Mouse (Mus musculus) hindbrain, embryonic 15.5 days (tissue): Measurements from ENCODE around the gene Actrt3. TPM values are rescaled to one million over a fixed set of nuclear protein-coding genes. Genes with fewer than 3 reads are reported as not detected.
"Not testable (repeated sequence)": the region's sequence is repeated elsewhere in the genome, so short reads cannot be mapped to it uniquely, and the experiment has no call there.

Experiments used
- ATAC-seq: fragments of 200-750 bp; cut with Nextera tagmentation; 2 replicates; pipeline ENCODE4 v1.8.0; 2017; ENCODE audit warnings: low read depth, moderate number of reproducible peaks, moderate TSS enrichment; ENCODE audit not compliant: low FRiP score
- H3K27ac ChIP-seq: fragments of 300-500 bp; sonication (generic); replicated peaks from 2 replicates; pipeline ENCODE4 v1.5.1; 2015; ENCODE audit warnings: mild to moderate bottlenecking, inconsistent platforms
- H3K27me3 ChIP-seq: fragments of 300-500 bp; sonication (generic); 2 replicates; pipeline ENCODE4 v1.6.1; 2015; ENCODE audit warnings: control low read depth, inconsistent platforms
- H3K36me3 ChIP-seq: fragments of 300-500 bp; sonication (generic); 2 replicates; pipeline ENCODE4 v1.6.1; 2015; ENCODE audit warnings: control low read depth, inconsistent platforms
- H3K4me1 ChIP-seq: fragments of 300-500 bp; sonication (generic); replicated peaks from 2 replicates; pipeline ENCODE4 v1.6.1; 2015; ENCODE audit warnings: control low read depth, inconsistent platforms
- H3K4me2 ChIP-seq: fragments of 300-500 bp; sonication (generic); 2 replicates; pipeline ENCODE4 v1.6.1; 2015; ENCODE audit warnings: moderate library complexity, mild to moderate bottlenecking, inconsistent platforms
- H3K4me3 ChIP-seq: fragments of 300-500 bp; sonication (generic); 2 replicates; pipeline ENCODE4 v1.5.1; 2015; ENCODE audit warnings: mild to moderate bottlenecking, inconsistent platforms
- H3K9ac ChIP-seq: fragments of 300-500 bp; sonication (generic); 2 replicates; pipeline ENCODE4 v1.6.1; 2015; ENCODE audit warnings: inconsistent platforms
- H3K9me3 ChIP-seq: fragments of 300-500 bp; sonication (generic); 2 replicates; pipeline ENCODE4 v1.6.1; 2016; ENCODE audit warnings: control low read depth, inconsistent platforms
- WGBS: fragments of 180-500 bp; shearing (Covaris S2); methylation state at CpG from one replicate; pipeline ENCODE4 v1.1.7; 2015; 5-methylcytosine and 5-hydroxymethylcytosine counted together
- polyA plus RNA-seq: library from polyadenylated mRNA; unstranded; fragments of >200 nt; fragmentation: Nextera tagmentation; extraction: Ambion mirVana; gene quantifications from 2 replicates; pipeline ENCODE4 v1.2.1, GENCODE M21; 2015

The Actrt3 gene
- polyA plus RNA-seq, 1 experiment from 2014 or later, result 0.56 TPM

- Histone ChIP-seq H3K27me3 (no peaks in the 10 kb centered on the region), H3K4me1 (peaks cover 40% of the 10 kb centered on the region), H3K4me2 (peak within 1 kb of the TSS; percentile 71), H3K9ac (peak within 1 kb of the TSS; percentile 77), H3K4me3 (peak within 1 kb of the TSS; percentile 84), H3K27ac (peak within 1 kb of the TSS; percentile 99), H3K9me3 (no peaks in the 10 kb centered on the region), H3K36me3 (peaks cover 14% of the 10 kb centered on the region)
- ATAC-seq, result peak; percentile 95
- under 1% methylated on average over 40 of the region's 40 CpGs for WGBS
Measured at GRCm38 (mm10) chr3:30602065-30602739, 2.5 kb upstream of the Actrt3 start, which contains the start of gene Mynn. Gene Mynn, plus strand, starts transcription at chr3:30602065.

GRCm38 (mm10) chr3:30601610-30602064, 1.9 kb upstream of the Actrt3 start:
- no peak for ATAC-seq
- H3K4me2 ChIP-seq, result peak overlapping the region; percentile 71
- peak overlapping the region; percentile 84 for H3K4me3 ChIP-seq
- peaks cover 40% of the 10 kb centered on the region for H3K4me1 ChIP-seq
- 1% methylated on average over 13 of the region's 13 CpGs for WGBS
- H3K9ac ChIP-seq, result peak overlapping the region; percentile 77
- peak overlapping the region; percentile 99 for H3K27ac ChIP-seq
- H3K9me3 ChIP-seq, result no peaks in the 10 kb centered on the region
- H3K36me3 ChIP-seq, result peaks cover 11% of the 10 kb centered on the region; the same call in 1 of the 2 replicates
- no peaks in the 10 kb centered on the region for H3K27me3 ChIP-seq

GRCm38 (mm10) chr3:30601175-30601574, 1.4 kb upstream of the Actrt3 start:
- Histone ChIP-seq H3K36me3 (peaks cover 8% of the 10 kb centered on the region; the same call in 1 of the 2 replicates), H3K27me3 (no peaks in the 10 kb centered on the region), H3K9ac (0 out of 2 replicates have a peak overlapping the region, but pooled peaks have one; percentile 22), H3K4me2 (peak overlapping the region; percentile 71), H3K4me3 (peak overlapping the region; percentile 84), H3K27ac (peak overlapping the region; percentile 73), H3K9me3 (no peaks in the 10 kb centered on the region), H3K4me1 (peaks cover 37% of the 10 kb centered on the region)
- under 1% methylated on average over 17 of the region's 17 CpGs for WGBS
- ATAC-seq, result peak; percentile 46

- peak overlapping the region; percentile 66 for H3K27ac ChIP-seq
- ATAC-seq, result peak; percentile 27; the same call in 1 of the 2 replicates
- peak overlapping the region; percentile 51 for H3K9ac ChIP-seq
- no peaks in the 10 kb centered on the region for H3K9me3 ChIP-seq
- peaks cover 41% of the 10 kb centered on the region for H3K4me1 ChIP-seq
- H3K27me3 ChIP-seq, result no peaks in the 10 kb centered on the region
- peak overlapping the region; percentile 84 for H3K4me3 ChIP-seq
- H3K4me2 ChIP-seq, result peak overlapping the region; percentile 71
- 1% methylated on average over 14 of the region's 14 CpGs for WGBS
- H3K36me3 ChIP-seq, result peaks cover 8% of the 10 kb centered on the region; the same call in 1 of the 2 replicates
Measured at GRCm38 (mm10) chr3:30600717-30601116, 978 bp upstream of the Actrt3 start.

- no peak for ATAC-seq
- Histone ChIP-seq H3K4me3 (no peak overlapping the region), H3K9ac (no peak overlapping the region), H3K27me3 (no peaks in the 10 kb centered on the region), H3K9me3 (no peaks in the 10 kb centered on the region), H3K4me2 (no peak overlapping the region), H3K36me3 (no peaks in the 10 kb centered on the region), H3K4me1 (peaks cover 19% of the 10 kb centered on the region), H3K27ac (no peak overlapping the region)
- 85% methylated on average over 7 of the region's 7 CpGs for WGBS
Measured at GRCm38 (mm10) chr3:30597271-30597670, 2.5 kb downstream of the Actrt3 start.

- Histone ChIP-seq H3K27me3 (no peaks in the 10 kb centered on the region), H3K4me3 (peak overlapping the region; percentile 69), H3K9me3 (no peaks in the 10 kb centered on the region), H3K9ac (peak overlapping the region; percentile 80), H3K4me1 (peaks cover 19% of the 10 kb centered on the region), H3K4me2 (peak overlapping the region; percentile 79), H3K27ac (peak overlapping the region; percentile 73), H3K36me3 (no peaks in the 10 kb centered on the region)
- ATAC-seq, result peak; percentile 73
- under 1% methylated on average over 62 of the region's 62 CpGs for WGBS
Measured at GRCm38 (mm10) chr3:30595111-30595832, 4.5 kb downstream of the Actrt3 start.

- H3K9me3 ChIP-seq, result no peaks in the 10 kb centered on the region
- no peaks in the 10 kb centered on the region for H3K27me3 ChIP-seq
- no peak for ATAC-seq
- WGBS, result 79% methylated on average over 4 of the region's 4 CpGs
- H3K4me2 ChIP-seq, result no peak overlapping the region
- no peak overlapping the region for H3K9ac ChIP-seq
- H3K4me3 ChIP-seq, result no peak overlapping the region
- peaks cover 8% of the 10 kb centered on the region for H3K4me1 ChIP-seq
- H3K27ac ChIP-seq, result no peak overlapping the region
- no peaks in the 10 kb centered on the region for H3K36me3 ChIP-seq
Measured at GRCm38 (mm10) chr3:30593719-30594485, 5.8 kb downstream of the Actrt3 start.

GRCm38 (mm10) chr3:30592418-30592853, 7.3 kb downstream of the Actrt3 start:
- Histone ChIP-seq H3K4me1 (peaks cover 7% of the 10 kb centered on the region), H3K27me3 (no peaks in the 10 kb centered on the region), H3K9ac (no peak overlapping the region), H3K9me3 (no peaks in the 10 kb centered on the region), H3K4me3 (no peak overlapping the region), H3K36me3 (no peaks in the 10 kb centered on the region), H3K27ac (no peak overlapping the region), H3K4me2 (no peak overlapping the region)
- WGBS, result 0% methylated on average over 2 of the region's 2 CpGs
- 0 out of 2 replicates have a peak, but pooled peaks have one; percentile 29 for ATAC-seq

- Histone ChIP-seq H3K4me1 (no peaks in the 10 kb centered on the region), H3K27me3 (no peaks in the 10 kb centered on the region), H3K4me2 (no peak overlapping the region), H3K9ac (no peak overlapping the region), H3K27ac (no peak overlapping the region), H3K4me3 (no peak overlapping the region), H3K36me3 (no peaks in the 10 kb centered on the region), H3K9me3 (no peaks in the 10 kb centered on the region)
- no peak for ATAC-seq
- WGBS, result 84% methylated on average over 6 of the region's 6 CpGs
Measured at GRCm38 (mm10) chr3:30588865-30589264, 10.9 kb downstream of the Actrt3 start.

- no peak overlapping the region for H3K4me2 ChIP-seq
- no peak for ATAC-seq
- H3K9ac ChIP-seq, result no peak overlapping the region
- 9% methylated on average over 2 of the region's 2 CpGs for WGBS
- H3K36me3 ChIP-seq, result no peaks in the 10 kb centered on the region
- H3K27me3 ChIP-seq, result no peaks in the 10 kb centered on the region
- no peak overlapping the region for H3K4me3 ChIP-seq
- H3K4me1 ChIP-seq, result no peaks in the 10 kb centered on the region
- H3K27ac ChIP-seq, result no peak overlapping the region
- no peaks in the 10 kb centered on the region for H3K9me3 ChIP-seq
Measured at GRCm38 (mm10) chr3:30573549-30573948, 26.2 kb downstream of the Actrt3 start.

- WGBS, result 63% methylated on average over 1 of the region's 2 CpGs
- not testable (repeated sequence) for H3K4me1 ChIP-seq, H3K9me3 ChIP-seq, ATAC-seq, H3K27me3 ChIP-seq, H3K27ac ChIP-seq, H3K36me3 ChIP-seq, H3K4me2 ChIP-seq, H3K4me3 ChIP-seq, H3K9ac ChIP-seq
Measured at GRCm38 (mm10) chr3:30566333-30566732, 33.4 kb downstream of the Actrt3 start.
